Mouse (Mus musculus) myocyte (in vitro differentiated cells): ENCODE measurements around the gene Erlin1.

ENCODE experiments used
- CEBPB ChIP-seq: IDR thresholded peaks from 2 replicates; pipeline ENCODE4 v1.6.1; 2011; ENCODE audit warnings: mild to moderate bottlenecking, moderate library complexity; ENCODE audit not compliant: poor library complexity, insufficient read depth, severe bottlenecking
- E2F4 ChIP-seq: IDR thresholded peaks from one replicate; pipeline ENCODE4 v1.6.1; 2011; ENCODE audit warnings: mild to moderate bottlenecking, control low read depth, moderate library complexity; ENCODE audit not compliant: insufficient read depth
- MAX ChIP-seq: IDR thresholded peaks from one replicate; pipeline ENCODE4 v1.6.1; 2011; ENCODE audit warnings: low read depth, mild to moderate bottlenecking, control low read depth
- MYOG ChIP-seq, 3 experiments: IDR thresholded peaks; one replicate each; pipeline ENCODE4 v1.6.1; 2011; ENCODE audit warnings: control low read depth in 2 of 3, low read depth in 2 of 3, mild to moderate bottlenecking in 2 of 3; ENCODE audit not compliant: insufficient read length in 2 of 3, control insufficient read depth in 1 of 3, insufficient read depth in 1 of 3
- POLR2A ChIP-seq: IDR thresholded peaks from one replicate; pipeline ENCODE4 v1.6.1; 2011; ENCODE audit warnings: low read depth, mild to moderate bottlenecking, control low read depth, moderate library complexity; ENCODE audit not compliant: insufficient read length
- SRF ChIP-seq: IDR thresholded peaks from one replicate; pipeline ENCODE4 v1.6.1; 2011; ENCODE audit warnings: low read depth; ENCODE audit not compliant: control insufficient read depth, insufficient read length
- TCF12 ChIP-seq: IDR thresholded peaks from one replicate; pipeline ENCODE4 v1.6.1; 2011; ENCODE audit warnings: mild to moderate bottlenecking, control low read depth; ENCODE audit not compliant: poor library complexity, insufficient read depth, severe bottlenecking
- USF1 ChIP-seq: IDR thresholded peaks from one replicate; pipeline ENCODE4 v1.6.1; 2011; ENCODE audit warnings: low read depth, mild to moderate bottlenecking, control low read depth, moderate library complexity

DNA sequence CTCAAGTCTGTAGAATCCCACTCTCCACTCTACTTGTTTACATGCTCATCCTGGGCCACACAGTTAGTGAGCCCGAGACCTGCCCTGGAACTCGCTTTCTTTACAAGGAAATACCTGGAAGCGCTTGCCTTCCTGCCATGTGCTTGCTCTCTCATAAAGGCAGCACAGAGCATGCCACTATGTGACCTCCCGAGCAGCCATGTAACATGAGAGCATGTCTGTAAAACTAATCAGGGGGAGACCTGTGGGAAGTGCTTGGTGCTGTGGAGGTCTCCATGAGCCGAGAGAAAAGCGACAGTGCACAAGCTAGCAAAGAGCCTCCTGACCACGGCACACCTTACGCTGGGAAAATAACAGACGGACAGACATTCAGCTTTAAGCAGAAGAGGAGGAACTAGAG is 6.9 kb upstream of the Erlin1 start:
- TF ChIP-seq CEBPB (no peak), POLR2A (no peak), USF1 (no peak), TCF12 (no peak), E2F4 (no peak), SRF (no peak), MAX (no peak), MYOG (IDR thresholded peaks at IDR 0.05; ENCODE audit: control insufficient read depth in 1 of 3, insufficient read depth in 1 of 3, insufficient read length in 2 of 3, low read depth in 2 of 3) (no peak)
